Mouse (Mus musculus) bone marrow macrophage, adult 2 months (primary cell): ENCODE measurements around the gene Barx1.

ENCODE experiments used
- CTCF ChIP-seq: IDR thresholded peaks from 2 replicates; pipeline ENCODE4 v1.5.1; 2012; ENCODE audit warnings: low read depth, mild to moderate bottlenecking, low read length, moderate library complexity
- POLR2A ChIP-seq: IDR thresholded peaks from 2 replicates; pipeline ENCODE4 v1.6.1; 2012; ENCODE audit warnings: mild to moderate bottlenecking, low read depth, low read length, borderline replicate concordance

GRCm38 (mm10) chr13:48643072-48643471 is 19.7 kb upstream of the Barx1 start:
- TF ChIP-seq CTCF: no peak
- no peak for TF ChIP-seq POLR2A
